Mouse (Mus musculus): ENCODE measurements around the gene Vmn2r12.
"Not testable (repeated sequence)": the region's sequence is repeated elsewhere in the genome, so short reads cannot be mapped to it uniquely, and the experiment has no call there.

Gene Vmn2r12

DNA sequence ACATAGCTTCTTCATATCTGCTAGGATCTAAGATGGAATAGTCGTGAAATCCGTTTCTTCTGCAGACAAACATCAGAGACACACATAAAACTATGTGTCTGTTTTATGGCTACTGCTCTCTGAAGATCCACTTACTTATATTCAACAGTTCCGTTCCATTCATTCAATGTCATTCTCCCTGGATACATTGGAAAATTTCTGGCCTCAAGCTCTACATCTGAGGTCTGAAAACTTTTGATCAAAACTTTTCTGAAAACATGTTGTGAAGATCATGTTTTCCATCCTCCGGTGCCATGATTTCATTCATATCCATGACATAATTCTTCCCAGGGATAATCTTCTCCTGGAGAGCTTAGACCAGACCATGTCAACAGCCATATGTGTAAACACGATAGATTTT is at the start of gene Vmn2r12:
Vmn2r12 (minus strand) TSS at position 101 of the 400 bp plus-strand sequence.
- DNase-seq (ENCODE audit: low read depth, low spot score) = not testable (repeated sequence)

DNA sequence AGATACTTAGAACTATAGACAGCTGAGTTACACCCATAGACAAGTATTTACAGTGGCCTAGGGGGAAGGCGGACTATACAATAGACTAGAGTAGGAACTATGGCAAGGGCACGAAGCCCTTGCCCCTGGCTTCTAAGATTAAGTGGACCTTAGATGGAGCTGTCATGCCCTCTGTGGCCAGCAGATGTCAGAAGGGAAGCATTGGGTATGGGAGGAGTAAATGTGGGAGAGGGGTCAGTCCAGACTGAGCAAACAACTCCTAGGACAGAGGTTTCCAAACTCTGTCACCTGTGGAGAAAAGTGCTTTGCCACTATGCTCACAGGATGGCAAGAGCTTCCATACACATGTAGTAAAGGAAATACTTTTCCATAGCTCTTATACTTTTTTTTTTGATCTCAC is 41.8 kb upstream of the Vmn2r12 start:
- no peak for DNase-seq (ENCODE audit: low read depth, low spot score)

DNA sequence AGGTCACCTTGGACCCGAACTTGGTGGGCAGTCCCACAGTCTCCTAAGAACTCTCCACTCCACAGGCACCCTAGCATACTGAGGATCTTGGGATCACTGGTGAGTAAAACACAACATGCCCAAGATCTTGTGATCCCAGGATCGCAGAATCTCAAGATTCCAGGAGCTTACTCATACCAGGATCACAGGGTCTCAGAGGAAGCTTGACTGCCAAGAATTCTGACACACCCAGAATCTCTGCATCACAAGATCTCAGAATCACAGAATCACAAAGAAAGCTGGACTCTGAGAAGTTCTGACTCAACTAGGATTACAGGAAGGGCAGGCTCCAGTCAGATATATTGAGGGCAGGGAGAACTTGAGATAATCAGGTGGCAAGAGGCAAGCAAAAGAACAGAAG is 39.0 kb upstream of the Vmn2r12 start:
- no peak for DNase-seq (ENCODE audit: low read depth, low spot score)

DNA sequence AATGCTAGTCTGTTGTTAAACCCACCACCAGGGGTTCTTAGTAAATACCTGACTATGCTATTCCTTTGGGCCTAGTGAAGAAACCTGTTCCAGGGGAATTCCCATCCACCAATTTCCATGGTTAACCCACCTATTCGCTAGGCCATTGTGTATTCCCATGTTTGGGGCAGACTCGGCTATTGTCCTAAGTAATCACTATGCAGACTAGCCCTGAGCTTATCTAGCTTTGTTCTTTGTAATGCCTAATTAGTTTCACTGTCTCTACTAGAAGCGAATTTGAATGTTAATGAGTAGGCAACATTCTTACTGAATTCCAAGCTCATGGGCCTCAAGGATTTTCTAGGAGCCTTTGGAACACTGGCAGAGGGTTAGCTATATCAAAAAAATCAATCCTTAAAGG is 1.3 kb downstream of the Vmn2r12 start:
- DNase-seq (ENCODE audit: low read depth, low spot score) = not testable (repeated sequence)

DNA sequence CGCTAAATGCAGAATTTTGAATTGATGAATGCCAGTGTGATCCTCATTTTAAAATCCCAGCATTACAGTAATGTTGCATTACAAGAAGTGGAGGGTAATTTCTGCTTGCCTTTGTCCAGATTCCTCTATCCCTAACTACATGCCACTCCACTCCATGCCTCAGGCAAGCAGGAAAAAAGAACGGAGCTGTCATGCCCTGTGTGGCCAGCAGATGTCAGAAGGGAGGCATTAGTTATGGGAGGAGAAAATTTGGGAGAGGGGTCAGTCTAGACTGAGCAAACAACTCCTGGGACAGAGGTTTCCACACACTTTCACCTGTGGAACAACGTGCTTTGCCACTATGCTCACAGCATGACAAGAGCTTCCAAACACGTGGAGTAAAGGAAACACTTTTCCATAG is 25.7 kb downstream of the Vmn2r12 start:
- DNase-seq (ENCODE audit: low read depth, low spot score) = not testable (repeated sequence)

DNA sequence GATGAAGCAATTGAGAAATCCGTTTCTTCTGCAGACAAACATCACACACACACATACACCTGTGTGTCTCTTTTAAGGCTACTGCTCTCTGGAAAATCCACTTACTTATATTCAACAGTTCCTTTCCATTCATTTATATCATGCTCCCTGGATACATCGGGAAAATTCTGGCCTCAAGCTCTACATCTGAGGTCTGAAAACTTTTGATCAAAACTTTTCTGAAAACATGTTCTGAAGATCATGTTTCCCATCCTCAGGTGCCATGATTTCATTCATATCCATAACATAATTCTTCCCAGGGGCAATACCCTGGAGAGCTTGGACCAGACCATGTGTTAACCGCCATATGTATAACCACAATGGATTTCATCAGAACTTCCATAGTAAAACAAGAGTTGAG is 38.3 kb downstream of the Vmn2r12 start, which contains the start of gene Vmn2r11:
Vmn2r11 (minus strand) TSS at position 101 of the 400 bp plus-strand sequence.
- DNase-seq (ENCODE audit: low read depth, low spot score) = not testable (repeated sequence)

DNA sequence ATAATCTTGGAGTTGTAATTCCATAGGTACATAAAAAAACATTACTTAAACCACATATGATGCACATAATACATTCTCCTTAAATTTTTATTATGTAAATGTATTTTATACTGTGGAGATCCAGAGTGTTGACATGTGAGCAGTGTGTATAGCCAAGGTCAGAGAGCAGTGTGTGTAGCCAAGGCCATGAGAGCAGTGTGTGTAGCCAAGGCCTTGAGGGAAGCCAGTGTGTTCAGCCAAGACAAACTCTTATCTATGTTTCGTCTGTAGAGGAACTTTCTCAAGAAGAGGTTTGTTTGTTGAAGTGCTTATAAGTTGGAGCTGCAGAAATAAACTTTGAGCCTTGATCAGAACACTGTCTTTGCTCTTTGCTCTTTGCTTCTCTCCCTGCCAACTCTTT is 42.5 kb downstream of the Vmn2r12 start:
- DNase-seq (ENCODE audit: low read depth, low spot score) = no peak

Data from brain, embryonic 18.5 days (tissue).